Mouse (Mus musculus): ENCODE measurements at regions not wholly inside any gene's neighbourhood (a gene's known extent, or its start where the extent isn't known, plus 50 kb on each side); places are given as distances from the start of the nearest gene placed in this dataset.

GRCm38 (mm10) chr17:87501098-87501497 lies 54.4 kb upstream of the Calm2 start:
- no peak for DNase-seq (ENCODE audit: low spot score)

- DNase-seq (ENCODE audit: low spot score): no peak
Measured at GRCm38 (mm10) chr17:87501687-87502387, 55.1 kb upstream of the Calm2 start.

GRCm38 (mm10) chr17:87502388-87503369 lies 55.9 kb upstream of the Calm2 start:
- DNase-seq (ENCODE audit: low spot score): no peak

DNA sequence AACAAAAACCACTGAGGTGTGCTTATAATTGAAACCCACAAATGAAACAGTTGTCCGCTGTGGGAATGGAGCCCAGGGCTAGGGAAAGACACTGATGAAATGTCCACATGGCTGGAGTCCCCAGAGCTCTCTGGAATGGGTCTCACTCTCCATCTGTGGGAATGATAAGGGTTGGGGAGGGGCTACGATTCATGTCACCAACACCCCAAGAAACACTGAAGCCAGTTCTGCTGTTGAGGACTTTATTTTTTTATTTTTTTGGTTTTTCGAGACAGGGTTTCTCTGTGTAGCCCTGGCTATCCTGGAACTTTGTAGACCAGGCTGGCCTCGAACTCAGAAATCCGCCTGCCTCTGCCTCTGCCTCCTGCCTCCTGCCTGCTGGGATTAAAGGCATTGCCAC lies 56.8 kb upstream of the Calm2 start:
- no peak for DNase-seq (ENCODE audit: low spot score)

DNA sequence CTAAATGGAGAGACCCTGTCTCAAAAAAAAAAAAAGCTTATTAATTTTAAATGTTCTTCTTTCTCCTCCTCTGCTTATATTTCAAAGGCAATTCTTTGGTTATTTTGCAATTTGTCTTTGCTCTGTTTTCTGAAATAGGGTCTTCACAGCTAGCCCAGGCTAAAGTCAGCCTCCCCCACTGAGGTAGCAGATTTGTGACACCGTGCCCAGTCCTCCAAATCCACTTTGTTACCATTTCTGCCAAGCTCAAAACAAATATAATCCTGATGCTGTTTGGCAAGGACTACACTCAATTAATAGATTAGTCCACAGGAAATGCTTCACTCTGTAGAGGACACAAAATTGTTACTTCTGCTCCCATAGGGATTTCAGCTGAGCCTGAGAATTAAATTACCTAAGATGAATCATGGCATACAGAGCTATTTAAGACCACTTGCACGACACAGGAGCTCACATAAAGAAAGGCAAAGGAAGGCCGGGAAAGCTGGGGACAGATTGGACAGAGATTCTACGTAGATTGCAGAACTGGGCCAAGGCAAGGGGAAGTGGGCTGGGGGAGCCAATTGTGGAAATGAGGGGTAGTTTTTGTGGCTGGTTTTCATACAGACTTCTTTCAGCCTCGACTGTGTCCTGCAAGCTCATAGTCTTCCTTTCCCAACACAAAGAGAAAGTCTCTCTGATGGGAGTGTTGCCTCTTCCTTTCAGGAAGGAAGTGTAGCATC lies 58.4 kb upstream of the Calm2 start:
- no peak for DNase-seq (ENCODE audit: low spot score)

DNA sequence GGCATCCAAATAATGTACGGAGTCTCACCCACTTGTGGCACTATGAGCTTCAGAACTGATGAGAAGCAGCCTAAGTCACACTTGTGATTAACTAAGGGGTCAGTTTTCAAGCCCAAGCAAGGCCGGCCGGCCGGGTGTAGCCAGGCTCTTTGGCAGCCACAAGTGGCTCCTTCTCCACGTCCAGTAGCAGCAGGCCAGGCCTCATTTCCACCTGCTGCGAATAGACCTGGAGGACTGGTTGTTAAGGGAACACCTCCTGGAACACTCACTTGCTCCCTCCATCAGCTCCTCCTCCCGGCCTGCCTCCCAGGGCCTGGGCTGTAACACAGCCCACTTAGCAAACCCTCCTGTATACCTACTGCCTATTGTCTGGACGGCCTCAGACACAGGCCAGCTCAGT lies 61.1 kb upstream of the Calm2 start:
- DNase-seq (ENCODE audit: low spot score): no peak

DNA sequence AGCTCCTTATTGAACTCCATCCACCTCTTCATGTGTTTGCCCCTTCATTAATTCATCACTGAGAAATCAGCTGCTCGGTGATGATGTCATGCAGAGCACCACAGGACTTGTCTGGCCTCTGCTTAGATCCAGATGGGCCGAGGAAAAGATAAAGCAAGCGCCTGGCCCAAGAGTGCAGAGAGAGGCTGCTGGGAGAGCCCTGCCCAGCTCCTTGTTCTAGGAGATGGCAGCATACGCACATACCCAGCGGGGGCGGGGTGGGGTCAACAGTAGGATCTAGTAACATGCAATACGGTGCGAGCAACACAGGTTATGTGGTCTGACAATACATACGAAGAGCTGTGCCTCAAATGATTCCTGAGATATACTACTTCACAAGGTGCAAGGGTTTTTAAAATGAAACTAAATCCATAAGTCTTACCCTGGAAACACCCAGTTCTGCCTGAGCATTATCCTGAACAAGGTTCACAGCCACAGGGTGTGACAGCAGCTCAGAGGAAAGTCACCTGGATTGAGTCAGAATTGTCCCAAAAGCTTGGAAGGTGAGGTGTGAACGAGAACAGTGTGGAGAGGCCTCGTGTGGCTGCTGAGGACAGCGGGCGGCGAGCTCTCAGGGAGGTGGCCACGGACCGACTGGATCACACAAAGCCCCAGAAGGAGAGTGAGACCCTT lies 62.0 kb upstream of the Calm2 start:
- no peak for DNase-seq (ENCODE audit: low spot score)

- DNase-seq (ENCODE audit: low spot score): no peak
Measured at GRCm38 (mm10) chr17:87512000-87512611, 65.4 kb upstream of the Calm2 start.

DNA sequence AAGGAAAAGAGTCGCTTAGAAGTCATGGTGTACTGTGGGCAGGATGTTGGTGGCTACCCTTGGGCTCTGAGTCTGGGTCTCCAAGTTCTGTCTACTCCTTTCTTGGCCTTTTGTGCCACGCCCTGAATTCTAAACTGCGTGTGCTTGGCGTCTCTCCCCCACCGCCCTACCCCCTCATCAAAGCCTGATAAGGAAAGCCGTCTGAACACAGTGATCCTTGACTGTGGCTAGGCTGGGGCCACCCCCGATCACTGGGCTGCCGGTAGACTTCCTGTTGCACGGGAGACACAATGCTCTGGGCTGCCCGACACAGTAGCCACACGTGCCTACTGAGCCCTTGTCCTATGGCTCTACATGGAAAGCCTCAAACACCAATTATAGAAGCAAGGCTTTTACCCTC lies 67.1 kb upstream of the Calm2 start:
- DNase-seq (ENCODE audit: low spot score): no peak

- DNase-seq (ENCODE audit: low spot score): no peak
Measured at GRCm38 (mm10) chr17:87514366-87515126, 67.8 kb upstream of the Calm2 start.

DNA sequence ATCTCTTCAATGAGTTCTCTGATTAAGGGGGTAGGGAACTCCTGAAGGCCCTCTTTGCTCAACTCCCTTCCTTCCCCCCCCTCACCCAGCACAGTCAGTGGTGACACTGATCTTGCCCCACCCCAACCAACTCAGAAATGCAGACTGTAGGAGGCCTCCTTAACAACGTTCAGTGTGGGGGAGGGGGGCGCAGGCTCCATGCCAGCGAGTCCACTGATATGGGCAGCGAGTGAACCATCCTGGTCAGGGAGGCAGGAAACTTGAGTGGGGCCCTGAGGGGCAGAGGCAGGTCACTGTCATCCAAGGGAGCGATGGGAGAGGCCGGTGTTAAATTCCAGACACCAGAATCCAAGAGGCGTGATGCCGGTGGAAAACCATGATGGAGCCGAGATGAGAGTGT lies 70.5 kb upstream of the Calm2 start:
- no peak for DNase-seq (ENCODE audit: low spot score)

DNA sequence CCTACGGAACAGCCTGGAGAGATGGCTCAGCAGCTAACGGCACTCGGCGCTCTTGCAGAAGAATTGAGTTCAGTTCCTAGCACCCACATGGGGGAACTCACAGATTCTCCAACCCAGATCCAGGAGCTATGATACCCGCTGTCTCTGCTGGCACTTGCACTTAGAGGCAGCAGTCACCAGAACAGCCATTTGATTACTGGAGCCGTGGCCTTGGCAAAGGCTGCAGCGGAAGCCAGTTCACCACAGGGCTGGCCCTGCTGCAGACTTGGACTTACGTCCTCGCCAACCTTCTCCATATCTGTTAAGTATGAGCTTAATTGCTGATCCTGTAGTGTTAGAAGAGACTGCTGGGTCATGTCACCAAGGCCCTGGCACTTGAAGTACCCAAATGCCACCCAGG lies 72.7 kb upstream of the Calm2 start:
- DNase-seq (ENCODE audit: low spot score): no peak

GRCm38 (mm10) chr17:87520841-87521240 lies 74.1 kb upstream of the Calm2 start:
- DNase-seq (ENCODE audit: low spot score): no peak

DNA sequence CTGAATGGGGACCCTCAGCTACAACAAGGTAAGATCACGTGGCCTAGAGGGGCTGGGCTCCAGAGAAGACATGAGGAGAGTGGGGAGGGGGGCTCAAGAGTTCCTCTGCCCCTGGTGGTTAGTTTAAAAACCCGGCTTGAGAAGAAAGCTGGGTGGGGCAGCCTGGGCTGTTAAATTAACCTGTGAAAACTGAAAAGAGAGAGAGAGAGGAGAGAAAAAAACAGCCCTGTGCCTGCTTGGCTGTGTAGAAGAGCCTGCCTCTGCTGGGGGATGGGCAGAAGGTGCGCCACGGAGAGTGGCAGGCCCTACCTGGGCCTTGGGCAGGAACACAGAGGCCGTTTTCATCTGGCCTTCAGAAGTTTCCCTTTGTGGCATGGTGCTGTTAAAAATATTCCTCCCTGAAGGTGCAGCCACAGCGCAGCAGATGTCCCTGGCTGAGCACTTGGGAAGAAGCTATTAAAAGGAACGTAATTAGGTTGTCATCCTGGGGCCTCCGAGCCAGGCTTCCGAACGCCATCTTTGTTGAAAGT lies 75.0 kb upstream of the Calm2 start:
- DNase-seq (ENCODE audit: low spot score): peak; percentile 36

GRCm38 (mm10) chr17:87522500-87523091 lies 75.9 kb upstream of the Calm2 start:
- peak; percentile 27 for DNase-seq (ENCODE audit: low spot score)

GRCm38 (mm10) chr17:87523643-87524042 lies 76.9 kb upstream of the Calm2 start:
- DNase-seq (ENCODE audit: low spot score): no peak

- no peak for DNase-seq (ENCODE audit: low spot score)
Measured at GRCm38 (mm10) chr17:87527174-87527573, 80.4 kb upstream of the Calm2 start.

- peak; percentile 89 for DNase-seq (ENCODE audit: low spot score)
Measured at GRCm38 (mm10) chr17:87530162-87530817, 83.6 kb upstream of the Calm2 start.

GRCm38 (mm10) chr17:87530818-87531410 lies 84.2 kb upstream of the Calm2 start:
- DNase-seq (ENCODE audit: low spot score): peak; percentile 23
